Mouse (Mus musculus) adrenal gland, postnatal 36 days (tissue): ENCODE data around the gene Cdh10. TPM values are rescaled to one million over a fixed set of nuclear protein-coding genes. Genes with fewer than 3 reads are reported as not detected.

ENCODE experiments used
- DNase-seq, 2 experiments: peaks; one replicate each; pipeline ENCODE4 v3.0.0; 2021; ENCODE audit warnings: mixed read lengths in 1 of 2
- total RNA-seq, 2 experiments: library from RNA; stranded (reverse); gene quantifications; 2 replicates each; pipeline ENCODE4 v1.2.3; 2021

The Cdh10 gene
- total RNA-seq, 2 experiments from 2014 or later: 0.26 TPM; not detected in 1

DNA sequence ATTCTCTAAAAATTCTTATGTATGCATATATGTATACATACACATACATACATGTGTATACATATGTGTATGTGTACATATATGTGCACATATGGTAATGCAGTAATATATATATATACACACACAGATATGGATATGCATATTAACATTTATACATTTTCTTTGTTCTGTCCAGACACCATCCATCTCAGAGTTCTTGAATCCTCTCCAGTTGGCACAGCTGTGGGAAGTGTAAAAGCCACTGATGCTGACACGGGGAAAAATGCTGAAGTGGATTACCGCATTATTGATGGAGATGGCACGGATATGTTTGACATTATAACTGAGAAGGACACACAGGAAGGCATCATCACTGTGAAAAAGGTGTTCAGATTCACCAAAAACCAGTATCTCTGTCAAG, 166.1 kb downstream of the Cdh10 start:
- no peak for DNase-seq

DNA sequence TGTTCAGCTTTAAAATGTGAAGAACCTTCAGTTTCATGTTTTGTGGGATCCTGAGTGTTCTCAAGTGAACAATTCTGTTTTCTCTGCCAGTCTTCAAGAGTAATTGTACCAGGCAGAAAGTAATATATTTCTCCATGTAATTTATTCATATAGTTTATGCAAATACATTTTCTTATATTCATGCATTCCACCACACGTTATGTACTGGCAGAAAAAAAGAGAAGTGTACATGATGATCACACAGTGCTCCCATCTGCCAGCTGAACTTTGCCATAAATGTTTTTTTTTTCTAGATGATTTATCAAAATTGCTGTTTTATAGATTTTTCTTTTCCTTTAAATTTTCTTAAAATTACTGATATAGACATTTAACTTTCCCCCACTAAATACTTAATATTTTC, 168.9 kb downstream of the Cdh10 start:
- DNase-seq: no peak

DNA sequence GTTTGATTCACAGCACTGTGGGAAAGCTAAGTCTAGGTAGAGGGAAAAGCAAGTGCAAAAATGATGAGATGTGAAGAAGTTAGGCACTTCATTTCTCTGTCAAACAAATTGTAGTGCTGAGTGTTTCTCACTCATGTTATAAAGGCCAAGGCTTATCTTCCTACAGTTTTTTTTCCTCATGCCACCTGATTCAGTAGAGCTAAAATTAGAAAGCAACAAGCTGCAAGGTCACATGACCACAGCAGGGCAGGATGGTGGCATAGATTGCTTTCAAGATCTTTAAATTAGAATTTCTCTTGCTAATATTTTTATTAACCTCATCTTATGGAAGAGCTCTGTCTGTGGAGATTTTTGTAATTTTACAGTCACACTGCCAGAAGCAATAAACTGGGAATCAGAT, 174.8 kb downstream of the Cdh10 start:
- DNase-seq: no peak

DNA sequence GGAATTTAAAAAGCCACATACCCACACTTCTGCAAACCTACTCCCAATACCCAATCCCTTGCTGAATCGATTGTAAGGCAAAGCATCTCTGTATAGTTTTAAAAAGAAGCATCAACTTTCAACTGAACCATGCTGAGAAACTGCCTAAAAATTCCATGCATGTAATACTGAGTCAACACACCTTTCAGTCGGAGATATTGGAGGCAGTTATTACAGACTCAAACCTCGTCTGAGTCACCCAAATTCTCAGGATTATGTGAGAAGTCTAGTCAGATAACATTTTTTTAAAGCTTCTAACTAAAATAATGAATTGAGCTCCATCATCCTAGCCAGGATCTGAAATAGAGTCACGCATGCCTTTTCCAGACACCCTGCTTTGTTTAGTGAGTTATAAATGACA, 175.5 kb downstream of the Cdh10 start:
- no peak for DNase-seq

DNA sequence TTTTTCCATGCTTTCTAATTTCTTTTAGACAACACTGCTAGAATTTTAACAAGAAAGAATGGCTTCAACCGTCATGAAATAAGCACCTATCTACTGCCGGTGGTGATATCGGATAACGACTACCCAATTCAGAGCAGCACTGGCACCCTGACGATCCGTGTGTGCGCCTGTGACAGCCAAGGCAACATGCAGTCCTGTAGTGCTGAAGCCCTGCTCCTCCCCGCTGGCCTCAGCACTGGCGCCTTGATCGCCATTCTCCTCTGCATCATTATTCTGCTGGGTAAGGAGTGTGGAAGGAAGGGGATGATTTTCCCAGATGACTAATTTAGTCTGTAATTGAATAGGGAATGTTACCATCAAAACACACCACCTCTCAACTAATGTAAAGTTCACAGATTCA, 192.1 kb downstream of the Cdh10 start:
- no peak for DNase-seq

DNA sequence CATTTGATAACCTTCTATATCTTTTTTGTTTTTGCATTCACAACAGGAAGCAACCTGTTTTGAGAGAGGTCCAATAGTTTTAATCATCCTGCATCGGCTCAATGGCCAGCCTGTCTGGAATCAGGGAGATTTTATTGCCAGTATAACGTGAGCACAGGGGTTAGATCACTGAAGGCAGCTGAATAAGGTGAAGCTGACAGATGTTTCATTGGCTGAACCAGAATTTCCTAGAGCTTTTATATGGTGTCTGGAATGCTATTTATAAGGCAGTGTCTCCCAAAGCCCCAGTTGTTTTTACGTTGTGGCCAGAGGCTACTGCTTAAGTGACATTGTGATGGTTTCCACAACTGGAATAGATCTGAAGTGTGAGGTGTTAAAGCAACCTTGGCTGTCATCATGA, 214.2 kb downstream of the Cdh10 start:
- no peak for DNase-seq

DNA sequence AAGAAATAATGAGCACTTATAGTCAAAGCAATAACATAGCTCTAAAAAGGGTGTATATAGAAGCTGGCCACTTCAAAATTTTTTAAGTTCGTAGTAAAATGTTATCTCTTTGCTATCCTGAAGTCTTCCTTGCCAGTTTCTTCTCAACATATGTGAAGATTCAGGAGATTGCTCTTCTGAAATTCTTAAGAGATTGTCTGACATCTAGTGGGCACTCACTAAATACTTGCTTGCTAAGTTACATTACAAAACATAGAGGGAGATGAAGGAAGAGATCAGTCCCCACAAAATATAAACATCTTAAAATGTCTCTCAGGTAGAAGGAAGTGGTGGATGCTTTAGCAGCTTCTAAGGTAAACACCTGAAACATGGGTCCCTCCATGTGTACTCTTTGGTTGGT, 221.3 kb downstream of the Cdh10 start:
- no peak for DNase-seq
